Mouse (Mus musculus): ENCODE data around the gene Rps19bp1. TPM values are rescaled to one million over a fixed set of nuclear protein-coding genes. Genes with fewer than 3 reads are reported as not detected.

The Rps19bp1 gene
- polyA plus RNA-seq, 1 experiment from 2014 or later, result 70.7 TPM

- no peak overlapping the region for H3K4me3 ChIP-seq (ENCODE audit: low read length)
- WGBS, result 100% methylated on average over 2 of the region's 2 CpGs
- no peak overlapping the region for H3K9ac ChIP-seq (ENCODE audit: low read depth, low read length)
- H3K27me3 ChIP-seq (replicated peaks; ENCODE audit: control insufficient read depth, insufficient read depth, low read length), result no peaks in the 10 kb centered on the region; the same call in none of the 2 replicates
- no peak overlapping the region for H3K27ac ChIP-seq (ENCODE audit: low read depth, low read length)
- H3K9me3 ChIP-seq (ENCODE audit: control insufficient read depth, low read length), result no peaks in the 10 kb centered on the region
- H3K4me1 ChIP-seq (ENCODE audit: control insufficient read depth, insufficient read depth, low read depth, low read length), result peaks cover 3% of the 10 kb centered on the region; the same call in 1 of the 2 replicates
- no peak overlapping the region for H3K4me2 ChIP-seq (ENCODE audit: low read length)
- ATAC-seq, result no peak
- no peaks in the 10 kb centered on the region for H3K36me3 ChIP-seq (ENCODE audit: control insufficient read depth, insufficient read depth, low read length)
These were observed 14.9 kb upstream of the Rps19bp1 start for GRCm38 (mm10) chr15:80279053-80279452.

DNA sequence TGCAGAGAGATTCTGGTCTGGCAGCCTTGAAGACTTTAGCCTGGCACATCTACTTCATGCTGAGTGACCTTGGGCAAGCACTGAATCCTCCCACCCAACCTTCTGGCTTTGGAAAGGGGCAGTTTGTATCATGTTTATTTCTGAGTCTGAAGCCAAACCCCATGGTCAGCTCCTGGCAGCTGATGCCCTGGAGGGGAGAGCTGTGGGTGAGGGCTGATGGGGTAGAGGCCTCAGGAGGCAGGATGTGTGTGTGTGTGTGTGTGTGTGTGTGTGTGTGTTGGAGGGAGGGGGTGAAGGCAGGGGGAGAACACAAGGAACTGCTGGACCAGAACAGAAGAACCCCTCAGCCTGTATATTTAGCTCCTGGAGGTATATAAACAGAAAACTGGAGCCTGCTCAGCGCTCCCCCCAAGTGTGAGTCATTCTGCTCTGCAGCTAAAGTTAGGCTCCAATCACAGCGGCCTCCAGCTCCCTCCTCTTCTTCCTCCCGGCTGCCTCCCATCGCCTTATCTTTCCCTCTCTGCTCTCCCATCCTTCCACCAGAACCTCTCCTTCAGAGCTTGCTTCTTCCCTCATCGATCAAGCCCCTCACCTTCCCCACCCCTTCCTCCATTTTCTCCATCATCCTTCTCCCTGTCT is 14.1 kb upstream of the Rps19bp1 start:
- H3K36me3 ChIP-seq (ENCODE audit: control insufficient read depth, insufficient read depth, low read length), result no peaks in the 10 kb centered on the region
- no peaks in the 10 kb centered on the region; the same call in none of the 2 replicates for H3K27me3 ChIP-seq (replicated peaks; ENCODE audit: control insufficient read depth, insufficient read depth, low read length)
- 78% methylated on average over 5 of the region's 5 CpGs for WGBS
- H3K4me2 ChIP-seq (ENCODE audit: low read length), result no peak overlapping the region
- peaks cover 3% of the 10 kb centered on the region; the same call in 1 of the 2 replicates for H3K4me1 ChIP-seq (ENCODE audit: control insufficient read depth, insufficient read depth, low read depth, low read length)
- no peak for ATAC-seq
- no peak overlapping the region for H3K9ac ChIP-seq (ENCODE audit: low read depth, low read length)
- no peak overlapping the region for H3K27ac ChIP-seq (ENCODE audit: low read depth, low read length)
- H3K4me3 ChIP-seq (ENCODE audit: low read length), result no peak overlapping the region
- H3K9me3 ChIP-seq (ENCODE audit: control insufficient read depth, low read length), result no peaks in the 10 kb centered on the region

- WGBS, result under 1% methylated on average over 6 of the region's 6 CpGs
- Histone ChIP-seq H3K9ac (ENCODE audit: low read depth, low read length) (no peak overlapping the region; the same call in 1 of the 2 replicates), H3K4me2 (ENCODE audit: low read length) (no peak overlapping the region), H3K27me3 (replicated peaks; ENCODE audit: control insufficient read depth, insufficient read depth, low read length) (no peaks in the 10 kb centered on the region; the same call in 1 of the 2 replicates), H3K27ac (ENCODE audit: low read depth, low read length) (no peak overlapping the region), H3K36me3 (ENCODE audit: control insufficient read depth, insufficient read depth, low read length) (no peaks in the 10 kb centered on the region), H3K4me1 (ENCODE audit: control insufficient read depth, insufficient read depth, low read depth, low read length) (peaks cover 3% of the 10 kb centered on the region; the same call in 1 of the 2 replicates), H3K9me3 (ENCODE audit: control insufficient read depth, low read length) (no peaks in the 10 kb centered on the region), H3K4me3 (ENCODE audit: low read length) (no peak overlapping the region)
- no peak for ATAC-seq
These were observed 13.5 kb upstream of the Rps19bp1 start for GRCm38 (mm10) chr15:80277625-80278024.

DNA sequence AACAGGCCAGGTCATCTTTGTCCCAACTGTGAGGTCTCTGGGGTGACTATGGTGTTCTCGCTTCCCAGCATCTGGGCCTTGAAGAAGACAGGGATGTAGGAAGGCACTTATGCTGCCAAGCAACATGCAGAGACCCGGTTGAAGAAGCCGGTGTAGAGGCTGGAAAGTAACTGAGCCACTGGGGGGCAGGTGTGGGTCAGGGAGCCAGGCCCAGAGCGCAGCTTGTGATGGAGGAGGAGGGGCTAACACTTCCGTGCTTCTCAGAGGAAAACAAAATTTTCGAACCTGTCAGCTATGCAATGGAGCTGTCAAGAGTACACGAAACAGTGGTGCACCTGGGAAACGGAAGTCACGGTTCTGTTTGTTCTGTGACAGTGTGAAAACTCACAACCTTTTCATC is 13.0 kb upstream of the Rps19bp1 start:
- H3K36me3 ChIP-seq (ENCODE audit: control insufficient read depth, insufficient read depth, low read length), result no peaks in the 10 kb centered on the region
- no peak for ATAC-seq
- no peak overlapping the region for H3K4me3 ChIP-seq (ENCODE audit: low read length)
- no peak overlapping the region for H3K4me2 ChIP-seq (ENCODE audit: low read length)
- no peaks in the 10 kb centered on the region; the same call in 1 of the 2 replicates for H3K27me3 ChIP-seq (replicated peaks; ENCODE audit: control insufficient read depth, insufficient read depth, low read length)
- WGBS, result 32% methylated on average over 9 of the region's 9 CpGs
- H3K27ac ChIP-seq (ENCODE audit: low read depth, low read length), result no peak overlapping the region
- peaks cover 3% of the 10 kb centered on the region for H3K4me1 ChIP-seq (ENCODE audit: control insufficient read depth, insufficient read depth, low read depth, low read length)
- no peaks in the 10 kb centered on the region for H3K9me3 ChIP-seq (ENCODE audit: control insufficient read depth, low read length)
- no peak overlapping the region for H3K9ac ChIP-seq (ENCODE audit: low read depth, low read length)

GRCm38 (mm10) chr15:80271858-80272396 is 7.8 kb upstream of the Rps19bp1 start:
- no peak for ATAC-seq
- H3K27me3 ChIP-seq (replicated peaks; ENCODE audit: control insufficient read depth, insufficient read depth, low read length), result no peaks in the 10 kb centered on the region
- H3K4me2 ChIP-seq (ENCODE audit: low read length), result no peak overlapping the region
- H3K4me1 ChIP-seq (ENCODE audit: control insufficient read depth, insufficient read depth, low read depth, low read length), result peaks cover 5% of the 10 kb centered on the region
- 43% methylated on average over 3 of the region's 3 CpGs for WGBS
- H3K9me3 ChIP-seq (ENCODE audit: control insufficient read depth, low read length), result no peaks in the 10 kb centered on the region
- H3K9ac ChIP-seq (ENCODE audit: low read depth, low read length), result no peak overlapping the region
- H3K4me3 ChIP-seq (ENCODE audit: low read length), result no peak overlapping the region
- no peaks in the 10 kb centered on the region for H3K36me3 ChIP-seq (ENCODE audit: control insufficient read depth, insufficient read depth, low read length)
- H3K27ac ChIP-seq (ENCODE audit: low read depth, low read length), result no peak overlapping the region

DNA sequence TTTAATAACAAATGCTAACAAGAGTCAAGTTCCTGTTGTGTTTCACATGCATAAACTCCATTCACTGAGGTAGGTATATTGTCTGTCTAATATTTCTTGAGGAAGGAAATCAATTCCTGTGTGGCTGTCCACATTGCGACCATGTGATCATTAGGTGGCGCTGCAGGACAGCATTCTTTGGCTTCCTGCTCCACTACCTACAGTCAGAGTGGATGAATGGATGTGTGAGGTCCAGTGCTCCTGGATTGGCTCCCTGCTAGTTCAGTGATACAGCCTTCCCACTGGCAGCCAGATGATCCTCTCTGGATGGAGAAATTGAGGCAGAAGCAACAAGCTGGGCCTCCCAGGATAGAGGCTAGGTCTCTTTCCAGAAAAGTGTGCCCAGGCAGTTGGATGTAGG is 2.2 kb upstream of the Rps19bp1 start:
- H3K9me3 ChIP-seq (ENCODE audit: control insufficient read depth, low read length), result no peaks in the 10 kb centered on the region
- WGBS, result 0% methylated on average over 2 of the region's 2 CpGs
- H3K4me1 ChIP-seq (ENCODE audit: control insufficient read depth, insufficient read depth, low read depth, low read length), result peaks cover 12% of the 10 kb centered on the region
- H3K27me3 ChIP-seq (replicated peaks; ENCODE audit: control insufficient read depth, insufficient read depth, low read length), result no peaks in the 10 kb centered on the region
- peak; percentile 60 for ATAC-seq
- H3K4me2 ChIP-seq (ENCODE audit: low read length), result no peak overlapping the region
- no peak overlapping the region for H3K27ac ChIP-seq (ENCODE audit: low read depth, low read length)
- H3K4me3 ChIP-seq (ENCODE audit: low read length), result no peak overlapping the region
- no peak overlapping the region for H3K9ac ChIP-seq (ENCODE audit: low read depth, low read length)
- H3K36me3 ChIP-seq (ENCODE audit: control insufficient read depth, insufficient read depth, low read length), result no peaks in the 10 kb centered on the region

- Histone ChIP-seq H3K4me3 (ENCODE audit: low read length) (no peak overlapping the region), H3K9me3 (ENCODE audit: control insufficient read depth, low read length) (no peaks in the 10 kb centered on the region), H3K27me3 (replicated peaks; ENCODE audit: control insufficient read depth, insufficient read depth, low read length) (no peaks in the 10 kb centered on the region), H3K4me2 (ENCODE audit: low read length) (no peak overlapping the region), H3K36me3 (ENCODE audit: control insufficient read depth, insufficient read depth, low read length) (peaks cover 23% of the 10 kb centered on the region), H3K4me1 (ENCODE audit: control insufficient read depth, insufficient read depth, low read depth, low read length) (peaks cover 31% of the 10 kb centered on the region), H3K9ac (ENCODE audit: low read depth, low read length) (no peak overlapping the region), H3K27ac (ENCODE audit: low read depth, low read length) (no peak overlapping the region)
- no peak for ATAC-seq
- WGBS, result 86% methylated on average over 7 of the region's 7 CpGs
These were observed 3.0 kb downstream of the Rps19bp1 start for GRCm38 (mm10) chr15:80261100-80261499.

- no peak for ATAC-seq
- Histone ChIP-seq H3K36me3 (ENCODE audit: control insufficient read depth, insufficient read depth, low read length) (peaks cover 23% of the 10 kb centered on the region), H3K4me3 (ENCODE audit: low read length) (no peak overlapping the region), H3K4me1 (ENCODE audit: control insufficient read depth, insufficient read depth, low read depth, low read length) (peaks cover 31% of the 10 kb centered on the region), H3K27me3 (replicated peaks; ENCODE audit: control insufficient read depth, insufficient read depth, low read length) (no peaks in the 10 kb centered on the region), H3K4me2 (ENCODE audit: low read length) (no peak overlapping the region), H3K9ac (ENCODE audit: low read depth, low read length) (no peak overlapping the region), H3K9me3 (ENCODE audit: control insufficient read depth, low read length) (no peaks in the 10 kb centered on the region), H3K27ac (ENCODE audit: low read depth, low read length) (no peak overlapping the region)
- WGBS, result 23% methylated on average over 3 of the region's 3 CpGs
These were observed 3.4 kb downstream of the Rps19bp1 start for GRCm38 (mm10) chr15:80260677-80261076.

- H3K4me1 ChIP-seq (ENCODE audit: control insufficient read depth, insufficient read depth, low read depth, low read length), result peaks cover 31% of the 10 kb centered on the region
- H3K4me2 ChIP-seq (ENCODE audit: low read length), result no peak overlapping the region
- no peaks in the 10 kb centered on the region for H3K9me3 ChIP-seq (ENCODE audit: control insufficient read depth, low read length)
- H3K4me3 ChIP-seq (ENCODE audit: low read length), result no peak overlapping the region
- no peaks in the 10 kb centered on the region for H3K27me3 ChIP-seq (replicated peaks; ENCODE audit: control insufficient read depth, insufficient read depth, low read length)
- H3K27ac ChIP-seq (ENCODE audit: low read depth, low read length), result peak overlapping the region; percentile 10; the same call in 1 of the 2 replicates
- WGBS, result 65% methylated on average over 8 of the region's 8 CpGs
- no peak for ATAC-seq
- no peak overlapping the region for H3K9ac ChIP-seq (ENCODE audit: low read depth, low read length)
- H3K36me3 ChIP-seq (ENCODE audit: control insufficient read depth, insufficient read depth, low read length), result peaks cover 23% of the 10 kb centered on the region
These were observed 4.6 kb downstream of the Rps19bp1 start for GRCm38 (mm10) chr15:80259406-80260045.

All from hindbrain, embryonic 16.5 days (tissue).